Mouse (Mus musculus) stomach, postnatal 0 days (tissue): ENCODE results near the gene Zfp319.
A peak's percentile ranks its signal among the peaks of the same experiment; 100 is the strongest.

ENCODE experiments used
- CTCF ChIP-seq: IDR thresholded peaks from 2 replicates; pipeline ENCODE4 v1.5.1; 2016; ENCODE audit warnings: antibody characterized with exemption, low read depth, mild to moderate bottlenecking, moderate library complexity
- EP300 ChIP-seq: optimal IDR thresholded peaks from 2 replicates; pipeline ENCODE3; 2016; ENCODE audit warnings: antibody characterized with exemption

DNA sequence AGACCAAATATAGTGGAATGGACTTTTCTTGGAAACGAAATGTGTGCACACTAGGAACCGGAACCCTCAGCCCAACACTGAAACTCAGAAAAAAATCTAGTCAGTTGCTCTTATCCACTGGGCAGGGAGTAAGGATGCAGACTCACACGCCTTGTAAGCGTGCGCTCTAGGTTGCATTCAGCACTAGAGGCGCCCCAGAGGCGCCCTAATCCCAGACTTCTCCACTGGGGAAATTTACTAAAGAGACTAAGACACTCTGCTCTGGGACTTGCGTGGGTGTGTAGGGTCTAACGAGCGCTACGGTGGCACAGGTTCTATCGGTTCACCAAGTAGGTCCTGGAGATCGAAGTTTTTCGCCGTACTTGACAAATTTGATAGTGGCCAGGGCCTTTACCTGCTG, 19.7 kb upstream of the Zfp319 start:
- peak; percentile 67 for TF ChIP-seq CTCF
- TF ChIP-seq EP300: no peak
